Mouse (Mus musculus) heart, adult 9 months (tissue): ENCODE results near the gene Rab36.

ENCODE experiments used
- DNase-seq, 2 experiments: peaks; one replicate each; pipeline ENCODE4 v3.0.0; 2022; ENCODE audit warnings: low spot score in 2 of 2

Rab36 gene

DNA sequence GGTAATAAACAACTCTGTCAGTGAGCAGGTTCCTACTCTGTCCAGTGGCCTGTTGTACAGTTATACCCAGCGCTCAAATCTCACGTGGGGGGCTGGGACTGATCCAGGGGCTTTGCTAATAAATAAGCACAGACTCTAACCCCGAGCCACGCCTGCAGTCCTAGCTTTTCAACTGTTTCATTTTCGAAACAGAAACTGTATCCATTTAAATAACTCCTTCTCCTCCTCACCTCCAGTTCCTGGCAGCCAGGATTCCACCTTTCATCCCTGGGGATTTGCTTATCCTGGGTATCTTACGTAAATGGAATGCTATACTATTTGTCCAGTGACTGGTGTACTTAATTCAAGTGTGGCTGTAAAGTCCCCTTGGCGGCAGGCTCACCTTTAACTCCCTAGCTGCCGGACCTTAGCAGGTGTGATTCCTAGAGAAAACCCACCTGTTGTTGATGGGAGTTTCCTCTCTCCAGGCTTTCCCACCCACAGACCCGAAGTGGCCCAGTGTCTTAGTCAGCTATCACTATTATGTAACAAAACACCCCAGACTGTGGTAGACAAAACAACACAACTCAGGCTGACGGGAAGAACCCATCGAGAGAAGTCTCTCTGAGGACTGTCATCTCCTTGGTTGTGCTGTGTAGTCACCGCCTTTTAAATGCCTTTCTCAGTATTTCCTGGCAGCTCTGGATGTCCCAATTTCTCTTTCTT is 31.9 kb downstream of the Rab36 start:
- DNase-seq = no peak

DNA sequence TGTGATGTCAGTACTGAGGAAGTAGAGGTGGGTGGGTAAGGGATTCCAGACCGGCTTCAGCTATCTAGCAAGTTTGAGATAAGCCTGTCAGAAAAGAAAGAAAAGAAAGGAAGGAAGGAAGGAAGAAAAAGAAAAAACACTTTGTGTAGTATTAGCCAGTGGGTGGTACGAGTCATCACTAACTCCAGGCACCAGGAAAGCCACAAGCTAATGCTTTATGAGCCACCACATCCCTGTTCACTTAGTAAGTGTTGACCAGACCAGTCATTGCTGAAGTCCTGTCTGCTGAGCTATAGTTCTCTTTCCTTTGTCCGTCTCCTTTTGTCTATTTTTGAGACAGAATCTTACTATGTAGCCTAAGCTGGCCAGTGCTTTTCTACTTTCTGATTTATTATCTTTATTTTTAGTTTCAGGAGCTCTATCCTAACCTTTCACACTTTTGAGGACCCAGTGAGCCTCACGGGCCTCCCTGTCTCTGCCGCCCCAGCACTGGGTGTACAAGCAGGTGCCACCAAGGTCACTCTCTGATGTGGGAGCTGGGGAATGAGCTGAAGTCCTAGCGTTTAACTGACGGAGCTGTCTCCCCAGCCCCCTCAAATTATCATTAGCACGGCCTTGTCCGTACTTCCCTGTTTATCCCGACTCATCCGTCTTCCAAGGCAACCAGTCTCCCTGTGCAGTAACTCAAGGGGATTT is 33.6 kb downstream of the Rab36 start:
- no peak for DNase-seq

DNA sequence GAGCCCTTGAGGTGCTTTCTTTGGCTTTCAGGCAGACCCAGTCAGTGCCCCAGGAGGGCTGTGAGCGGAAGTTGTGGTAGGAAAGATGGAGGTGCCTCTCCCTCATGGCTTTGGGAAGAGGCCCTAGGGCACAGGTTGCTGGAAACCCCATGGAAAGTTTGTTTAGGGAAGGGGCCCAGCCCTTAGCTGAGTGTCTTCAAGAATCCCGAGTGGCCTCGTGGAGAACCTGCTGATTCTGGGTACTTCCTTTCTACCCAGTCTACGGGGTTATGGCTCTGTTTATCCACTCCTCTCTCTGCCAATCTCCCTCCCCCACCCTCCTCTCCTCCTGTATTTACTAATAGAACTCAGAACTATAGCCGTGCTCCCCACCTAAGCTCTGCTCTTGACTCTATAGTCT is 38.8 kb downstream of the Rab36 start:
- DNase-seq = no peak

DNA sequence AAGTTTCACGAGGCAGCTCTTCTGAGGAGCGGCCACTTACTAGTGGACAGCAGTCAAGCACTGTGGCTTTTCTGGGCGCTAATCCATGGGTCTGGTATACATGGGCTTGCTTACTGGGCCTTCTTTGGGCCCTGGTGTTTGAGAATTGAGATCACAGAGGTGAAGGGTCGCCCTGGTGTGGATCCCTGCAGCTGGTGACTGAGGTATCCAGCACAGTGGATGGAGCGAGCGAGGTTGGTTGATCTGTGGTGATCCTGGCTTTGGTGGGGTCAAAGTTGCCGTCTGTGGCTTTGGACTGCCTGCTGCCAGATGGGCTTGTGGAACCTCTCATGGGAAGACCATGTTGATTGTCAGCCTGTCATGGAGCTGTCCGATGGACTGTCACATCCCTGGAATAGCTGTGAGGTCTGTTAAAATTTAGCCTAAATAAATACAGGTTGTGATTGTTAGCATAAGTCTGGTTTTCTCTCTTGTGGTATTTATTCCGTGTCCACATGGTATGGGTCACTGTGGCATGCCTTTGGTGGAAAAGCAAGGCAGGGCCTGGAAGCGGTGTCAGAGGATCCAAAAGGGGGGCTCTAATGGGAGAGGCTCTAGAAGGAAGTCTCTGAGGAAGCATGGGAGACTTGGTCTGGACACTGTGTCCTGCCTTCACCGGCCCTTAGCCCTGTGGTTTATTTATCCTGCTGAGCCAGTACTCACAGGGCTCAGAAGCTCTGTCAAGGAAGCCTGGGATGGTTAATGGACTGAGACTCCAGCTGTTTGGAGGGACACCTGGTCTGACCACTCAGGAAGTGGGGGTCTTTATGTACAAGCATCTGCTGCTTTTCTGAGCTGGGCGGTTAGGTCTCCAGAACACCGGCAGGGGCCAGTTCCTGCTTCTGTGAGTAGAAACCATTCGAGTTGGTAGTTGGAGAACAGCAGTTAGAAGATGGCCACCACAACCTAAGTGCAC is 41.6 kb downstream of the Rab36 start:
- DNase-seq = no peak

DNA sequence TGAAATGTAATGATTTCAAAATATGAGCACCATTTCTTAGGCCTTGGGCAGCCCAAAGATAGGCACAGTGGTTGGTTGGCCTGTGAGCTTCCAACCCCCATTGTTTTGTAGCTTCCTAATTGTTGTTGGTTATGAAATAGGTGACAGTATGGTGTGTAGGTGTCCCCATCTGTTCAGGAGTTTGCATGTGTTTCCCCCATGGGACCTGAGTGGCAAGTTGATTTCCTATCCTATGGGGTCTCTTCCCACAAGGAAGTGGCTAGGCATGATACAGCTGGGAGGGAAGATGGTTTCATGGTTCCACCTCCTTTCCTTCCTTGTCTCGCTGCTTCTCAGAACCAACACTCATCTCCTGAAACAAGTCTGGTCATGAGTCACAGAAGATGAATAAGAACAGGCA is 48.5 kb downstream of the Rab36 start:
- no peak for DNase-seq

DNA sequence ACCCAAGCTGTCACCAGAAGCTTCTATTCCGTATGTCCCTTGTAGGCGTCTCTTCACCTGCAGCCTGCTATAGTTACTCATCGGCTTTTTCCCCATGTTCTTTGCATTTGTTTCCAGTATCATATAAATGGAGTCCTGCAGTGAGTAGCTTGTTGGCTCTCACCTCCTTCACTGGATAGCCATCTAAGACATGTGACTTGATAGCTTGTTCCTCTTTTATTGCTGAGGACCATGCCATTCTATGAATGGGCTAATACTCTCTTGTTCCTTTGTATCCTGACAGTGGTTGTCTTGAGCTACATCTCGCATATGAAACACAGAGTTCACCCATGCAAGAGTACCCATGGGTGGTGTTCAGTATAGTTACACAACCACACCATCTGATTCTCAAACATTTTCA is 51.6 kb downstream of the Rab36 start:
- no peak for DNase-seq

DNA sequence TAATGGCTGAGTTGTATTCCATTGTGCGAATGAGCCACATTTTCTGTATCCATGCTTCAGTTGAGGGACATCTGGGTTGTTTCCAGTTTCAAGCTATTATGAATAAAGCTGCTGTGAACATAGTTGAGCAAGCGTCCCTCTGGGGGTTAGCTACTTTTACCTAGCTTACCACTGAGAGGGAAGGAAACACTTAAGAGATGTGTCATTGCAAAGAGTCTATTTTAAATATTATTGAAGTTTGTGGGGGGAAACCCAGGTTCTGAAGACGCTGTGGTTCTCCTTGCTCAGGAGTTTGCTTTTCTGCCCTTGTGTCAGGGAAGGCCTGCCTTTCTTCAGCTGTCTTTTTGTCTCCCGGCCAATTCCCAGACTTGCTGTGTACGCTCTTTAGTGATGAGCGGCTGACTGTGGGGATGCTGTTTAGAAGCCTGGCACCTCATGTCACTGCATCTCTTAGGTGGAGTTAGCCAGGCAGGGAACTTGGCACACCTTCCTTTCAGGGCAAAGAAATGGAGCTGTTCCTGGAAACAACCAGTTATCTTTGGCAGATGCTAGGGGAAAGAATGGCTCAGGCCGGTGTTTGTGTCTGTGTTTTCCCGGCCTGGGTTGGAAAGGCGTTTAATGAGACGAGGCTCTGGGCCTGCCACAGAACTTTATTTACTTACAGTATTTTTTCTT is 54.8 kb downstream of the Rab36 start:
- DNase-seq = peak; percentile 58 to 71

DNA sequence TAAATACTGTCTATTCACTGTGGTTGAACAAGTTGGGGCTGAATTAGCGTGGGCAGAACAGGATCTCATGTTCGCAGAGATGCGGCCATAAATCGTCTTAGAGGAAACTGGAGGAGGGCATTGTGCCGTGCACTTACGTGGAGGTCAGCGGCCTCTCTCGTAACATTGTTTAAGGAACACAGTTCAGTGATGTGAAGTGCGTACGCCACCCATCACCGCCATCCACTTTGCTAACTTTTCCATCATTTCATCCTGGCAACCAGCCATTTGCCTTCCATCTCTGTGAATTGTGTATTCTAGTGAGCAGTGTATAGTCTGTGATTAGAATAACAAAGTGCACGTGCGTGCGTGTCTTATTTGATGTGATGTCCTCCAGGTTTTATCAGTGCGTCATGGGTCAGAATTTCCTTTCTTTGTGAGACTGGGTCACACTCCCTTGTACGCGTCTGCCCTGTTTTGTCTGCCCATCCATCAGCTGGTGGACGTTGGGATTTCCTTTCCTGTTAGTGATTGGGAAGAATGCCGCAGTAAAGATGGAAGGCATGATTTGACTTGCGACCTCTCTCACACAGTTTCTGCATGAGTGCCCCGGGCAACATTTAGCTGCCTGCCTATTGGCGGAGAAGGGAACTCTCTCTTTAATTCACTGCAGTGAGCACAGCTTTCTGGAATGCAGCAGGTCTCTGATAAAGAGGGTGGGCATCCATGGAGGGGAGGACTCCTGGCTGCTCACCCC is 56.6 kb downstream of the Rab36 start:
- DNase-seq = no peak

DNA sequence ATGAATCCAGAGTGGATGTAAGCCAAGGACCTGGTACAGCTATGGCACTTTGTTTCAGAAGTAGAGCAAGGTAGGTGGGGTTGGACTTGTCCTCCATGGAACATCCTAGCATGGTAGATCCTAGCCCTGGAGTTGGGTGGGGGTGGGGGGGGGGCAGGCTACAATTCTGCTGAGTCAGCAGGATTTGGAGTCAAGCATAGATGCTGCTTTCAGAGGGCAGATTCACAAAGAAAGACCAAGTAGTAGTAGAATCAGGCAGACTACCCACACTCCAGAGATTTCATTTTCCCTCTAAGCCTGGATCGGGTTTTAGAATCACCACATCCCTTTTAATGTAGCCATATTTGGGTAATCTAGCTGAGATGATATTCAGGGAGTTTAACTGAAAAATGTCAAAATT is 57.5 kb downstream of the Rab36 start:
- no peak for DNase-seq

DNA sequence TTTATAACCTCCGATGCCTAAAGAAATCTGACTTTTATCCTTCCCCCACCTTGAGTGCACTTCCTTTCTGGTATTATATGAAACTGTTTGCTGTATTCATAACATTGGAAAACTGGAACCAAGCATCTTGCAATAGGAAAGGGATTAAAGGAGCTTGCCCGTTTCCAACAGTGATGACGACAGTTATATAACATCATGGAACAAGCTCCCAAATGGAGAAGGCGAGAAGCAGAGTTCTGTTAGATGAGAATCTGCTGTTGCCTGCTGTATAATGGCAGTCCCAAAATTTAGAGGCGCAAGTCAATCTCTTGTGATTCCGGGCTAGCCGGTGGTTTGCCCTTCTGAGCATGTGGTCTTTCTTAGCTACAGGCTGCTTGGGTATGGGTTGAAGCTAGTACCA is 58.4 kb downstream of the Rab36 start:
- no peak for DNase-seq

DNA sequence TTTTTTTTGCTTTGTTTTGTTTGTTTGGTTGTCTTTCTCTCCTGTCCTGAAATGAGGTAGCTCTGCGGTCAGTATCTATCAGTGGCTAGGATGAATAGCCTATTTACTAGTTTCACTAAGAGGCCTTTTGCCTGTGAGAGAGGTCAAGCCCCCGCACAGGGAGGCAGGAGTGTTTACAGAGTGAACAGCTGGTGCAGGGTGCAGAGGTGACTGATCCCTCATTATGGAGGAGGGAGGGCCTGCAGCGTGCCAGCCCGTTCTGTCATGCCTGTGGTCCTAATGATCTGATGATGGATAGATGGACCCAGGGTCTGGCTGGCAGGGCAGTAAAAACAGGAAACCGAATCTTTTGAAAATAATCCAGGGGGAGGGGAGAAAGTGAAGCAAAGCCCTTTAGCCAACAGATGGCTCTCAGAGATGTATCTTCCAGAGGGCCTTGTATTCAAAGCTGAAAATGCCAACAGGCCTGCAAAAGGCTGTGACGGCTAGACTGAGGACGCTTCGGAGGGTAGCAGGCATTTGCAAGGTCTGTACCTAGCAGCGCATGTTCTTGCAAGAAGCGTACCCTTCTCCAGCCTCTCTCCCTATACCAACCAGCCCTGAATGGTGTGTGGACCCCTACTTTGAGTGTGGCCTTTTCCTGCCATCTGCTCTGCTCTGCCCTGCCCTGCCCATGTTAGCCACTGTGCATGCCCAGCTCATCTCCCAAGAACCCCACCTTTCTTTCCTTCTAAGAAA is 61.8 kb downstream of the Rab36 start:
- DNase-seq = no peak

DNA sequence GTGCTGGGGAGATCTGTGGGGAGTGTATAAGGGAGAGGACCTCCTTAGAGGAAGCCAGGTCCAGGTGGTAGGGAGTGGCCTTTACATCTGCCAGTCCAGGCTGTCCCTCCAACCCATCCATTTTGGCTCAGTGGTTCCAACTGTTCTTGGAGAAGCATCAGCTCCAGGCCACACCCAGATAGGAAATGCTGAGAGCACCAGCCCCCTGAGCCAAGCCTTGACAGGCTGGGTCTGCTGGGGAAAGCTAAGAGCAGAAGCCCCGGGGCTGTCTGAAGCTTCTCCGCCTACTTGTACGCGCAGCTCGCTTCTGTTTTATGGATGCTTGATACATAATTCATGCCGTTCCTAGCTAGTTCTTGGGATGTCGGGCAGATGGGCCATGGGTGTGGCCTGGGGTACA is 63.4 kb downstream of the Rab36 start:
- DNase-seq = peak; percentile 37 to 45

DNA sequence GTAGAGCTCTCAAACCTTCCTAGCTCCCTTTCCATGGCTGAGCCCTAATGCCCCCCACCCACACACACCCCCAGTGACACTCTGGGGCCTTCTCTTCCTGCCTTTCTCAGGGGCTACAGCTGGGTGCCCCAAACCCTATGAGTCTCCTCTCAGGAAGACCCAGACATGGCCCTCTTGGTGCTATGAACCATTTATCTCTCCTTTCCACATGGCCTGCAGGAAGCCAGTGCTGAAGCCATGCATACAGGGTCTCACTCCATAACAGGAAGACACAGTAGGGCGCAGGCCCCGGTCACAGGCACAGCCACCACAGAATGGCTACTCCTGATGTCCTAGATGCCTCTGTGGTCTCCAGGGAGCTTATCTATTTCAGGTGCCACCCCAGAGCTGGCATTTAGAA is 66.6 kb downstream of the Rab36 start:
- no peak for DNase-seq
